Mouse (Mus musculus): Measurements from ENCODE around the gene Zfp280d. TPM values are rescaled to one million over a fixed set of nuclear protein-coding genes. Genes with fewer than 3 reads are reported as not detected.

The Zfp280d gene
- total RNA-seq, 2 experiments from 2014 or later = 38.3 to 38.7 TPM

Other genes with a start within 250 kb of the Zfp280d start
- gene Tcf12, start 163.0 kb upstream of the Zfp280d start, total RNA-seq (2021) = 10 to 100 TPM; 77.3 to 81.9 TPM
- 1 to 10 TPM; 2.6 to 3.6 TPM for gene Mns1, start 163.2 kb downstream of the Zfp280d start, total RNA-seq (2021)
- gene Tex9, start 217.4 kb downstream of the Zfp280d start, total RNA-seq (2021) = 1 to 10 TPM; 4.3 to 6.2 TPM

All from heart, postnatal 4 days (tissue).